Mouse (Mus musculus) hindbrain, embryonic 16.5 days (tissue): Measurements from ENCODE around the gene Chmp1a. TPM values are rescaled to one million over a fixed set of nuclear protein-coding genes. Genes with fewer than 3 reads are reported as not detected.
A peak's percentile ranks its signal among the peaks of the same experiment; 100 is the strongest.
"Not testable (repeated sequence)": the region's sequence is repeated elsewhere in the genome, so short reads cannot be mapped to it uniquely, and the experiment has no call there.

Experiments used
- ATAC-seq: fragments of 200-750 bp; cut with Nextera tagmentation; 2 replicates; pipeline ENCODE4 v1.8.0; 2017; ENCODE audit warnings: moderate TSS enrichment, moderate library complexity
- H3K27ac ChIP-seq: fragments of 300-500 bp; sonication (generic); 2 replicates; pipeline ENCODE4 v1.5.1; 2014; ENCODE audit warnings: low read depth, mild to moderate bottlenecking, control low read depth, low read length, moderate library complexity
- H3K27me3 ChIP-seq: fragments of 300-500 bp; sonication (generic); replicated peaks from 2 replicates; pipeline ENCODE4 v1.6.1; 2014; ENCODE audit warnings: low read length; ENCODE audit not compliant: control insufficient read depth, insufficient read depth
- H3K36me3 ChIP-seq: fragments of 300-500 bp; sonication (generic); 2 replicates; pipeline ENCODE4 v1.6.1; 2014; ENCODE audit warnings: mild to moderate bottlenecking, low read length, moderate library complexity, mixed read lengths; ENCODE audit not compliant: control insufficient read depth, insufficient read depth
- H3K4me1 ChIP-seq: fragments of 300-500 bp; sonication (generic); 2 replicates; pipeline ENCODE4 v1.6.1; 2014; ENCODE audit warnings: low read depth, low read length; ENCODE audit not compliant: control insufficient read depth, insufficient read depth
- H3K4me2 ChIP-seq: fragments of 300-500 bp; sonication (generic); 2 replicates; pipeline ENCODE4 v1.6.1; 2014; ENCODE audit warnings: mild to moderate bottlenecking, low read length, control low read depth, moderate library complexity
- H3K4me3 ChIP-seq: fragments of 300-500 bp; sonication (generic); 2 replicates; pipeline ENCODE4 v1.5.1; 2014; ENCODE audit warnings: mild to moderate bottlenecking, low read length, control low read depth, moderate library complexity
- H3K9ac ChIP-seq: fragments of 300-500 bp; sonication (generic); 2 replicates; pipeline ENCODE4 v1.6.1; 2014; ENCODE audit warnings: low read depth, mild to moderate bottlenecking, control low read depth, low read length, moderate library complexity
- H3K9me3 ChIP-seq: fragments of 300-500 bp; sonication (generic); 2 replicates; pipeline ENCODE4 v1.6.1; 2014; ENCODE audit warnings: mild to moderate bottlenecking, low read length, moderate library complexity; ENCODE audit not compliant: control insufficient read depth
- WGBS: fragments of 180-500 bp; shearing (Covaris S2); extraction: QIAGEN DNeasy Blood & Tissue Kit; methylation state at CpG from one replicate; pipeline ENCODE4 v1.1.7; 2014; 5-methylcytosine and 5-hydroxymethylcytosine counted together
- polyA plus RNA-seq: library from polyadenylated mRNA; unstranded; fragments of >200 nt; fragmentation: Nextera tagmentation; extraction: Ambion mirVana; gene quantifications from 2 replicates; pipeline ENCODE4 v1.2.1, GENCODE M21; 2015

The Chmp1a gene
- polyA plus RNA-seq, 1 experiment from 2014 or later = 224 TPM

GRCm38 (mm10) chr8:123215430-123215829 is 2.9 kb upstream of the Chmp1a start:
- Histone ChIP-seq H3K36me3 (no peaks in the 10 kb centered on the region), H3K4me2 (no peak overlapping the region), H3K9me3 (no peaks in the 10 kb centered on the region), H3K9ac (no peak overlapping the region), H3K4me1 (peaks cover 19% of the 10 kb centered on the region), H3K27ac (no peak overlapping the region), H3K27me3 (no peaks in the 10 kb centered on the region), H3K4me3 (no peak overlapping the region)
- WGBS = 83% methylated on average over 3 of the region's 3 CpGs
- ATAC-seq = no peak

DNA sequence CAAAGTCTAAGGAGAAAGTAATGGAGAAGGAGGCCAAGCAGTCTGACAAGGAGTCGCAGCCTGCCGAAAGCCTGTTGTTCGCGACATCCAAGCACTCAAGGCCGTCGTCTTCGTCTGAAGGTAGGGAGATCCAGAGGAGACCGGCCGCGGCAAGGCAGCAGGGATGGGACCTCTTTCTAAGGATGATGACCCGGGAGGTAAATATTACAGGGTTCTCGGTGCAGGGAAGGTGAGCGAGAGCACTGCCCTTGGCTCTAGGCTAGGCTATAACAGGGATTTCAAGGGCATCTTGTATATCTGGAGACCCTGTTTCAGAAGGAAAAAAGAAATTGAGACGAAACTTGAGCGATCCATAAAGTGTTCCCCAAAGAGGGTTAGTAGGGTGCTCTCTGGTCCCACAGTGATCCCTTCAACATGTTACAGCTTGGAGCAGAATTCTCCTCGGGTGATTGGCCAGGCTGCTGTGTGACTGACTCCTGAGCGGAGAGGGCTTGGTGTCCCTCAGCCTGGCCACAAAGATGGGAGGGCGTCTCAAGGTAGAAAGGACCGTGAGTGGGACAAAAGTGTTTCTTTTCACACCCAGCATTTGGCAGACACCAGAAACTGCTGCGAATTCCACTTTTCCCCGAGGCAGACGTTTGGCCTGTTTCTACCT is 682 bp upstream of the Chmp1a start:
- H3K9ac ChIP-seq = peak overlapping the region; percentile 96
- peaks cover 19% of the 10 kb centered on the region for H3K4me1 ChIP-seq
- WGBS = 19% methylated on average over 22 of the region's 22 CpGs
- H3K4me2 ChIP-seq = peak overlapping the region; percentile 90
- peaks cover 9% of the 10 kb centered on the region; the same call in 1 of the 2 replicates for H3K36me3 ChIP-seq
- ATAC-seq = no peak
- no peaks in the 10 kb centered on the region for H3K9me3 ChIP-seq
- H3K27ac ChIP-seq = peak overlapping the region; percentile 69
- no peaks in the 10 kb centered on the region for H3K27me3 ChIP-seq
- H3K4me3 ChIP-seq = peak overlapping the region; percentile 95

- 48% methylated on average over 10 of the region's 10 CpGs for WGBS
- H3K27ac ChIP-seq = no peak overlapping the region
- H3K4me1 ChIP-seq = peaks cover 19% of the 10 kb centered on the region
- H3K36me3 ChIP-seq = peaks cover 22% of the 10 kb centered on the region
- ATAC-seq = no peak
- peak overlapping the region; percentile 90 for H3K4me2 ChIP-seq
- H3K9me3 ChIP-seq = no peaks in the 10 kb centered on the region
- peak overlapping the region; percentile 95 for H3K4me3 ChIP-seq
- peak overlapping the region; percentile 96 for H3K9ac ChIP-seq
- no peaks in the 10 kb centered on the region for H3K27me3 ChIP-seq
Observed at GRCm38 (mm10) chr8:123211876-123212275, 687 bp downstream of the Chmp1a start.

- Histone ChIP-seq H3K4me1 (no peaks in the 10 kb centered on the region), H3K27ac (no peak overlapping the region), H3K4me3 (no peak overlapping the region), H3K9me3 (no peaks in the 10 kb centered on the region), H3K4me2 (no peak overlapping the region), H3K9ac (no peak overlapping the region), H3K27me3 (no peaks in the 10 kb centered on the region), H3K36me3 (peaks cover 25% of the 10 kb centered on the region)
- no peak for ATAC-seq
- WGBS = 93% methylated on average over 3 of the region's 3 CpGs
Observed at GRCm38 (mm10) chr8:123203571-123203970, 9.0 kb downstream of the Chmp1a start.

DNA sequence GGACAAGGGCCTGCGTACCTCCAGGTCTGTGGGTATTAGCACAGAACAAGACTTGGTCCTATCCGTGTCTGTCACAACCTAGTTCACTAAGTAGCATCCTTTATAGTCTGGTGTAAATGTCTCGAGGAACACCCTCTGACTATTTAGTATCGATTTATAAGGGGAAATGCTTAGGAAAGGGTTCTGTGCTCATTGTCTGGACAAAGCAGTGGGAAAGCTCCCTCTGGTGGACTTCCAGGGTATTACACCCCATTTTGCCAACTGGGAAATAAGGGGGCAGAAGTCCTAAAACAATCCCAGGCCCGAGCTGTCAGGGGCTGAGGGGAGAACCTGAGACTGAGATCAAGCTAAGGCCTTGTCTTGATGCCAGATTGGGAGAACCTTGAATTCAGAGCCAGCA is 10.3 kb downstream of the Chmp1a start:
- Histone ChIP-seq H3K9ac (peak overlapping the region; percentile 44; the same call in 1 of the 2 replicates), H3K4me2 (no peak overlapping the region), H3K27me3 (no peaks in the 10 kb centered on the region), H3K4me1 (no peaks in the 10 kb centered on the region), H3K9me3 (no peaks in the 10 kb centered on the region), H3K4me3 (no peak overlapping the region), H3K27ac (no peak overlapping the region), H3K36me3 (peaks cover 16% of the 10 kb centered on the region)
- WGBS = 21% methylated on average over 5 of the region's 5 CpGs
- peak; percentile 45; the same call in 1 of the 2 replicates for ATAC-seq

GRCm38 (mm10) chr8:123199864-123200263 is 12.7 kb downstream of the Chmp1a start:
- no peak overlapping the region for H3K9ac ChIP-seq
- no peaks in the 10 kb centered on the region; the same call in 1 of the 2 replicates for H3K36me3 ChIP-seq
- no peak overlapping the region for H3K4me3 ChIP-seq
- H3K9me3 ChIP-seq = no peaks in the 10 kb centered on the region
- H3K4me1 ChIP-seq = no peaks in the 10 kb centered on the region
- no peaks in the 10 kb centered on the region for H3K27me3 ChIP-seq
- H3K4me2 ChIP-seq = no peak overlapping the region
- ATAC-seq = no peak
- WGBS = 75% methylated on average over 14 of the region's 14 CpGs
- no peak overlapping the region for H3K27ac ChIP-seq

GRCm38 (mm10) chr8:123197016-123197415 is 15.5 kb downstream of the Chmp1a start:
- not testable (repeated sequence) for H3K4me1 ChIP-seq, H3K36me3 ChIP-seq, H3K4me3 ChIP-seq, H3K9ac ChIP-seq, ATAC-seq, H3K9me3 ChIP-seq, H3K4me2 ChIP-seq, H3K27me3 ChIP-seq, H3K27ac ChIP-seq
- 76% methylated on average over 5 of the region's 5 CpGs for WGBS

- no peaks in the 10 kb centered on the region; the same call in 1 of the 2 replicates for H3K4me1 ChIP-seq
- ATAC-seq = no peak
- H3K27me3 ChIP-seq = no peaks in the 10 kb centered on the region
- no peaks in the 10 kb centered on the region for H3K9me3 ChIP-seq
- H3K9ac ChIP-seq = no peak overlapping the region
- WGBS = 82% methylated on average over 9 of the region's 9 CpGs
- no peak overlapping the region for H3K4me3 ChIP-seq
- no peak overlapping the region for H3K27ac ChIP-seq
- no peak overlapping the region for H3K4me2 ChIP-seq
- no peaks in the 10 kb centered on the region for H3K36me3 ChIP-seq
Observed at GRCm38 (mm10) chr8:123193771-123194170, 18.8 kb downstream of the Chmp1a start.

DNA sequence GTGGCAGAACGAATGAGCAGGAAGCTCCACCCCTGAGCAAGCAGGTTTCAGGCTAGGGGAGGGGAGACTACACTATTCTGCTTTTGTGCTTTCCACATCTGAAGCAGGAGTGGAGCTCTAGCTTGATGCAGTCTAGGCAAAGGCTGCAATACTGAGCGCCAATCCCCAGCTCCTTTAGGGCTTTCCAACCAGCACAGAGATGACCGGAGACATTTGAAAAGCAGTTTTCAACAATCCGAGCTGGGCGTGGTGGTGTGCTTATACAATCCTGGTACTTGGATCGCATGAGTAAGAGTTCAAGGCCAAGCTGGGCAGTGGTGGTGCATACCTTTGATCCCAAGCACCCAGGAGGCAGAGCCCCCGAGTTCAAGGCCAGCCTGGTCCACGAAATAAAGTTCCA is 20.7 kb downstream of the Chmp1a start:
- Histone ChIP-seq H3K4me1 (no peaks in the 10 kb centered on the region; the same call in 1 of the 2 replicates), H3K27me3 (no peaks in the 10 kb centered on the region), H3K27ac (no peak overlapping the region), H3K4me2 (no peak overlapping the region), H3K9me3 (no peaks in the 10 kb centered on the region), H3K9ac (no peak overlapping the region), H3K36me3 (no peaks in the 10 kb centered on the region), H3K4me3 (no peak overlapping the region)
- ATAC-seq = no peak
- 67% methylated on average over 7 of the region's 8 CpGs for WGBS
